Mouse (Mus musculus) natural killer cell, adult 2 months (primary cell): ENCODE measurements around the gene Klrc2.
"Not testable (repeated sequence)": the region's sequence is repeated elsewhere in the genome, so short reads cannot be mapped to it uniquely, and the experiment has no call there.

ENCODE experiments used
- DNase-seq, 2 experiments: peaks; one replicate each; pipeline ENCODE4 v3.0.0; 2022; ENCODE audit warnings: low spot score in 2 of 2

Gene Klrc2

DNA sequence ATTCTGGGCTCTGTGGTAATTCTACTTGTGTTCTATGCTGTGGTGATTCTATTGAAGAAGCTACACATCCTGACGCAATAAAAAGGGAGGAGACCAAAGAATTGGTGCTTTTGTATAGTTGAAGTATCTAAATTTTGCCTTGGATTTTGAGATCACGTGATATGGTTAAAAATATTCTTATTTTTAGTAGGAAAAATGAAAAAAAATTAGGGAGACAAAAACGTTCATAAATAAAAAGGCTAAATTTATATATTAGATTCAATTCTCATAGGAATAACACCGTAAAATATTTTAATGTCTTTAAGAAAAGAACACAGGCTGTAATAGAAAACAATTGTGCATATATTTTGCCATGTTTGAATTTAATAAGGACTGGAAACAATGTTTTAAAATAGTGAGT is at the start of gene Klrc2:
Gene Klrc2 (minus strand): TSS at position 101 of the 400 bp plus-strand sequence.
- DNase-seq, result not testable (repeated sequence)

DNA sequence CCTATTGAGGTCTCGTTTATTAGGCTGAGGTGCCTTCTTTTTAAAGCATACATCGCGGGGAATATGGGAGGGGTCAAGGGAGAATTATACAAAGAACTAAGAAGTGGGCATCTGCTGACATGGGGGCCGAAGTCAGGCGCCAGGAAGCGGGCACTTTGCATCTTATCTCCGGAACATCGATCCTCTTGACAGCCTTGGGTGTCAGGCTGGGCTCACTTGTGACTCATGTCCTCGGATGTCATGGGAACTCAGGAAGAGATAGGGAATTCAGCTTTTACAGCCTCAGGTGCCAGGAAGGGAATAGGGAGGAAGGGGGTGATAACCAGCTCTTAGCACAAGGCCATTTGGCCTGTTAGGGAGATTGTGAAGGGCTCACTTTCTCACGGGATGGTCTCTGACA is 30.9 kb upstream of the Klrc2 start:
- not testable (repeated sequence) for DNase-seq

- DNase-seq, result peak; percentile 60 to 69
These were observed 19.9 kb upstream of the Klrc2 start for GRCm38 (mm10) chr6:129680379-129680778.

DNA sequence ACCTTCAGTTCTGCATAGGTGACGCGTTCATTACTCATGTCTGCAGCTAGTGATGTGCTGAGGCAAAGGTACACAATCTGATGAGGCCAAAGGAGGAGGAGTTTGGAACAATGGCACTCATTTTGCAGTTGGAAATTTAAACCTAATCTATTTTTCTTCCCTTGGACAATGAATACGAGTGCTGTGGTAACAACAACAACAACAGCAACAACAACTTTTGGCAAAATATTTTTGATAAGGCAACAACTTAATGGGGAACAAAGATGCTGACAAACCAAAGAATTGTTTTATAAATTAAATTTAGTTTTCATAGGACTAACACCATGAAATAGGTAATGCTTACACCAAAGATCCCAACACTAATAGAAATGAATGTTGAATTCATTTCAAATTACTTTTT is 18.4 kb upstream of the Klrc2 start, which contains the start of gene Klrc1:
Gene Klrc1 (minus strand): TSS at position 101 of the 400 bp plus-strand sequence.
- peak in 1 of 2 experiments; percentile 38 for DNase-seq

DNA sequence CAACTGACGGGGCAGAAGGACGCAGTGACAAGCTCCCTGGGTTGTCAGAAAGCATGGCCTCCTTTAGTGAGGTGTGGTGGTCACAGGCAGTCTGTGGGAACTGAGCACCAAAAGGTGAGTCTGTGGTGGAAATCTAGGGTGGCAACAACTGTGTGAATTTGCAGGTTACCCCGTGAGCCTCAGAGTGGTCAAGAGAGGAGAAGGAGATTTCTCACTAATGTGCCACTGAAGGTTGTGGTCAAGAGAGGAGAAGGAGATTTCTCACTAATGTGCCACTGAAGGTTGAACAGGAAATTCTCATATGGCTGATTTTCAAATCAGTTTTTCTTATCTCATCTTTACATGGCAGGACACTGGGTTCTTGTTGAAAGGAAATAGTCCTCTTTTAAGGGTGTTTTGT is 812 bp upstream of the Klrc2 start:
- DNase-seq, result peak; percentile 33 to 71

- peak in 1 of 2 experiments; percentile 47 for DNase-seq
These were observed 16.4 kb downstream of the Klrc2 start for GRCm38 (mm10) chr6:129644054-129644453.

DNA sequence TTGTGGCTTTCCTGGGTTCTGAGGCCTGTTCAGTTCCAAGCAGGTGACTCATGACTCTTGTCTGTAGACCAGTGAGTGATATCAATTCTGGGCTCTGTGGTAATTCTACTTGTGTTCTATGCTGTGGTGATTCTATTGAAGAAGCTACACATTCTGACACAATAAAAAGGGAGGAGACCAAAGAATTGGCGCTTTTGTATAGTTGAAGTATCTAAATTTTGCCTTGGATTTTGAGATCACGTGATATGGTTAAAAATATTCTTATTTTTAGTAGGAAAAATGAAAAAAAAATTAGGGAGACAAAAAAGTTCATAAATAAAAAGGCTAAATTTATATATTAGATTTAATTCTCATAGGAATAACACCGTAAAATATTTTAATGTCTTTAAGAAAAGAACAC is 17.3 kb downstream of the Klrc2 start, which contains the start of gene Klrc3:
Gene Klrc3 (minus strand): TSS at position 101 of the 400 bp plus-strand sequence.
- not testable (repeated sequence) for DNase-seq

GRCm38 (mm10) chr6:129631046-129631445 is 29.4 kb downstream of the Klrc2 start:
- DNase-seq, result not testable (repeated sequence)

- peak; percentile 33 to 68 for DNase-seq
These were observed 36.8 kb downstream of the Klrc2 start, which contains the start of gene Klrk1 for GRCm38 (mm10) chr6:129623735-129624134. Klrk1 (minus strand) TSS chr6:129623864.

DNA sequence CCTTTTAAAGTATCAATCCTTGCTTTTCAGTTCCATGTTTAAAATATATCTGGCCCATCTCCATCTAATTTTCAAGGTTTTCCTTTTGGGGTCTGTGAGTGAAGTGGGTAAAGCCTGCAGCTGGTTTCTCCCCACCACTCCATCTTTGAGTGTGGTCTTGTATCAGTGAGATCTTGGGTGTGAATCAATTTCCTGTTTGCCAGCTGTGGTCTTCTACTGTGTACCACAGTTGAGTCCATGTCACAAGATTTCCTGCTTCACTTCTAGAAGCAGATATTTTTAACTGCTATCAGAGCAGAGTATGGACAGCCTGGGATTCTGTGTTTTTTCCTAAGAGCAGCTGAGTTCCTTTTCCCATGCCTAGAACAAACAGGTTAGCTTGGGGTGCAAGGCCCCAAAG is 52.1 kb downstream of the Klrc2 start:
- peak; percentile 62 to 78 for DNase-seq
